Mouse (Mus musculus): ENCODE results near the gene Cnih4. TPM values are rescaled to one million over a fixed set of nuclear protein-coding genes. Genes with fewer than 3 reads are reported as not detected.

Gene Cnih4
- polyA plus RNA-seq (2016; fragmentation: Nextera tagmentation; extraction: Ambion mirVana), result 111 and 121 TPM in 2 replicates

DNA sequence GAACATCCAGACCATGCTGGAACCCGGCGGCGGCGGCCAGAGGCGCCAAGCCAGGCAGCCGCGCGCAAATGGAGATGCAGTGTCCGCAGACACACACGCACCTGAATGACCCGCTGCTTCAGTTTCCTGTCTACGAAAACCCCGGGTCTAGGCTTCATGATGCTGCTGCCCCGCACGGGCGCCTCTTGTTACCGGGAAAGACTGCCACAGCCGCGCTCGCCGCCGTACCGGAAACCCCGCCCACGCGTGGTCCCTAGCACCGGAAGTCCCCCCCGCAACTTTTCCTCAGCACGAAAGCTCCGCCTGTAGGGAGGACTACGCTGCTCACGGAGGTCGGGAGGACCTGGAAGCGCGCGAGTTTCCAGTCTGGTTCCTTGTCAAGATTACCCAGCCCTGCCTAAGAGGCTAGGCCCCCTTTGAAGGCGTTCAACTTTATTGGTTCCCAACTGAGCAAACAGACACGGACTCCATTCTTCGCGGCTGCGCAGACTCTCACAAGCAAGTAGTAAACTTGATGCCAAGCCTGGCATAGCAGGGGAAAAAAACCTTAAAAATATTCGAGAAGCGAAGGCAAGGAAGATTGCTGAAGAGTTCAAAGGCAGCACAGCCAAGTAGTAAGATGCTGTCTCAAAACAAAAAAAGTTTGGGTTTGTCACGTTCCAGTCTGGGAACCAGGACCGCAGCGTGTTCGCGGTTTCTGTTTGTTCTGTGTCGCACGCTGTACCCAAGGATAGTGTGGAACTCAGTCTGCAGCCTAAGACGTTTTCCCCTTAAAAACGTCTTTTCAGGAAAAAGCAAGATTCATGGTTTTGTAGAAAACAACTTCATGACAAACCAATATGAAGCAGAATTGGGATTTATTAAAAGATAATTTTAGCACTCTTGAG lies at the start of gene Cnih4, which contains the start of gene Nvl:
Cnih4 (plus strand) TSS at position 744 of the 887 bp plus-strand sequence.
Nvl (minus strand) TSS at position 255 of the 887 bp plus-strand sequence.
- Histone ChIP-seq H3K4me3 (peak within 1 kb of the TSS; percentile 79), H3K27ac (replicated peaks) (peak within 1 kb of the TSS; percentile 88), H3K9me3 (no peaks in the 10 kb centered on the region), H3K27me3 (replicated peaks; ENCODE audit: low read depth, poor library complexity, severe bottlenecking) (no peaks in the 10 kb centered on the region), H3K36me3 (replicated peaks) (peaks cover 30% of the 10 kb centered on the region), H3K4me1 (peaks cover 24% of the 10 kb centered on the region)
- DNase-seq (ENCODE audit: low spot score), result peak; percentile 96
- under 1% methylated on average over 52 of the region's 52 CpGs for WGBS

DNA sequence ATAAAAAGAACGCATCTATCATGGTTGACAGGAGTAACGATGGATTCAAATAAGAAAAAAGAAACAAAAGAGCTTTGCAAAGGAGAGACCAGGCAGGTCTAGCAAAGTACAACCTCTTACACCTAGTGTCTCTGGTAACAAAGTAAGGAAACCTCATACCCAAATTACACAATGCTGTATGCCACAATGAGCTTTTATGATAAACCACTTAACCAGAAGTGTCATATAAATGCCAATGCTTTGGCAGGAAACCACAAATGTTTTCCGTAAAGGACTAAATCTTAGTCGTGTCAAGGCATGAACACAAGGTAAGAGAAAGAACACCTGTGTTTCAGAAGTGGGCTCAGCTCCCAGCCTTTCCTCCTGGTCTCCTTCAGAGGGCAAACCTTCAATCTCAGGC lies 27.4 kb upstream of the Cnih4 start:
- H3K4me3 ChIP-seq, result no peak overlapping the region
- no peaks in the 10 kb centered on the region for H3K4me1 ChIP-seq
- 97% methylated on average over 4 of the region's 4 CpGs for WGBS
- no peaks in the 10 kb centered on the region for H3K9me3 ChIP-seq
- no peak overlapping the region for H3K27ac ChIP-seq (replicated peaks)
- no peak for DNase-seq (ENCODE audit: low spot score)
- H3K27me3 ChIP-seq (replicated peaks; ENCODE audit: low read depth, poor library complexity, severe bottlenecking), result no peaks in the 10 kb centered on the region
- peaks cover 100% of the 10 kb centered on the region for H3K36me3 ChIP-seq (replicated peaks)

DNA sequence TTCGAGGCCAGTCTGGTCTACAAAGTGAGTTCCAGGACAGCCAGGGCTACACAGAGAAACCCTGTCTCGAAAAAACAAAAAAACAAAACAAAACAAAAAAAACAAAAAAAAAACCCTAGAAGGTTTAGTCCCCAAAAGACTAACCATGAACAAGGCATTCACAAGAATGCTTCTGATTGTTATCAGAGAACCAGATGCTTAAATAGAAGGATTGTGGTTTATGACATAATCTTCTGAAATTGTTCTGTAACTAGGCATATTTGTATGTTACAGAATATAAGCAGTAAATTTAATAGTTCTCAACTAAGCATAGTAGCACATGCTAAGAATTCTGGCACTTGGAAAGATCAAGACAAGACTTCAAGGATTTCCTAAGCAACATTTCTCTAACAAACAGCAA lies 20.3 kb upstream of the Cnih4 start:
- Histone ChIP-seq H3K9me3 (no peaks in the 10 kb centered on the region), H3K27me3 (replicated peaks; ENCODE audit: low read depth, poor library complexity, severe bottlenecking) (no peaks in the 10 kb centered on the region), H3K4me1 (no peaks in the 10 kb centered on the region), H3K36me3 (replicated peaks) (peaks cover 100% of the 10 kb centered on the region), H3K4me3 (no peak overlapping the region), H3K27ac (replicated peaks) (no peak overlapping the region)
- WGBS, result 93% methylated on average over 2 of the region's 2 CpGs
- no peak for DNase-seq (ENCODE audit: low spot score)

DNA sequence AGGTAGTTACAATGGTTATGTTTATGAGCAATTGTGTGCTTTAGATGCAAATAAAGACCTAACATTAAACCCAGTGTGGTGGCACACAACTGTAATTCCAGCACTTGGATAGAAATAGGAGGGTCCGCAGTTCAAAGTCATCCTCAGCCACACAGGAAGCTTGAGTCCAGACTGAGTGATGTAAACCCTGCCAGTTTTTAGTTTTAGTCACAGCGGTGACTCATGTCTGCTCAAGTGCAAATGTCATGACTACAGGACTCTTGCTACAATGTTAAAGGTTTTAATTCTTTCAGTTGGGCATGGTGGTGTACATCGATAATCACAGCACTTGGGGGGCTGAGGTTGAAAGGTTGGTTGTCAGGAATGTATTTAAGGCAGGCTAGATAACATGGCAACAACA lies 18.6 kb upstream of the Cnih4 start:
- Histone ChIP-seq H3K36me3 (replicated peaks) (peaks cover 100% of the 10 kb centered on the region), H3K27me3 (replicated peaks; ENCODE audit: low read depth, poor library complexity, severe bottlenecking) (no peaks in the 10 kb centered on the region), H3K9me3 (no peaks in the 10 kb centered on the region), H3K4me3 (no peak overlapping the region), H3K4me1 (no peaks in the 10 kb centered on the region), H3K27ac (replicated peaks) (no peak overlapping the region)
- 99% methylated on average over 3 of the region's 3 CpGs for WGBS
- DNase-seq (ENCODE audit: low spot score), result no peak

DNA sequence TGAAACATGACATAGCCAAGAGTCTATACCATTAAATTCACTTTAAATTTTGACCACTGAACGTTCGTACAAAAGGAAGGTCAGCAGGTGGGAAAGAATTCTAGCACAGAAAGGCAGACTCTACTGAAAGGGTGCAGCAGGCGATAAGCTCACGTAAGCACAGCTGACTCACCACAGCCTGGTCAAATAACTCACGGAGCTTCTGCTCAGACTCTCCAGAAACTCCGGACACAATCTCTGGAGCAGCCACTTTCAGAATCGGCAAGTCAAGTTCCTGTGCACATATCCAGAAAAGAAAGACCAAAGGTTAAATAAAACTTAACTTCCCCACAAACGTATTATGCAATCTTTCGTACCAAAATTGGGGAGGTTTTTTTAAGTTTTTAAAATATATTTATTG lies 17.7 kb upstream of the Cnih4 start:
- Histone ChIP-seq H3K27me3 (replicated peaks; ENCODE audit: low read depth, poor library complexity, severe bottlenecking) (no peaks in the 10 kb centered on the region), H3K9me3 (no peaks in the 10 kb centered on the region), H3K27ac (replicated peaks) (no peak overlapping the region), H3K36me3 (replicated peaks) (peaks cover 99% of the 10 kb centered on the region), H3K4me3 (no peak overlapping the region), H3K4me1 (no peaks in the 10 kb centered on the region)
- DNase-seq (ENCODE audit: low spot score), result no peak
- WGBS, result 92% methylated on average over 9 of the region's 9 CpGs

DNA sequence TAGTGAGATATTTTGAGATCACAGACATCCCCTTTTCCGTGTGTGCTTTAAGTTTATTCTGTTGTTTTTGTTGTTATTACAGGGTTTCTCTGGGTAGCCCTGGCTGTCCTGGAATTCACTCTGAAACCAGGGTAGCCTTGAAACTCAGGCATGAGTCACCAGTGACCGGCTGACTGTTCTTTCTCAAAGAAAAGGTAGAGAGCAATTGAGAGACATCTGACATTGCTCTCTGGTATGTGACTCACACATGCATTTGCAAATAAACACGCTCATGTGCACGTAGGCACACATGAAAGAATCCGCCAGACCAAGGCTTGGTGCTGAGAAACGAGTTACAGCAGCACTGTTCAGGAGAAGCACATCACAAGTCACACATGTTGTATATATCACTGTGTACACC lies 12.6 kb upstream of the Cnih4 start:
- 97% methylated on average over 6 of the region's 6 CpGs for WGBS

DNA sequence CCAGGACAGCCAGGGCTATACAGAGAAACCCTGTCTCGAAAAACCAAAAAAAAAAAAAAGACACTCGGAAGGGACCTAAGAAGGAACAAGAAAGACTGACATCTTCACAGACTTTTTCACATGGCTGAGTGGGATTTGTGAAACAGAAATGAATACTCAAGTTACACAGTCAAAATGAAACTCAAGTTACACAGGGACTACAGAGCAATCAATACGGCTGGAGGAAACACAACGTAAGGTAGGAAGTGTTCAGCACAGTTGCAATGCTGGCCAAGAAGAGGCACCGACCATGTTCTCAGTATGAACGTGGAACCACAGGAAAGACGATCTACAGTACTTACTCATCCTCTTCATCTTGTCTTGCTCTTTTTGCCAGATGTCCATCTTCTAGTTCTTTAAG lies 5.8 kb upstream of the Cnih4 start:
- Histone ChIP-seq H3K27me3 (replicated peaks; ENCODE audit: low read depth, poor library complexity, severe bottlenecking) (no peaks in the 10 kb centered on the region), H3K4me3 (no peak overlapping the region), H3K9me3 (no peaks in the 10 kb centered on the region), H3K4me1 (peaks cover 9% of the 10 kb centered on the region), H3K27ac (replicated peaks) (no peak overlapping the region), H3K36me3 (replicated peaks) (peaks cover 81% of the 10 kb centered on the region)
- 90% methylated on average over 7 of the region's 7 CpGs for WGBS
- DNase-seq (ENCODE audit: low spot score), result no peak

More for the DNA sequence above, 12.6 kb upstream of the Cnih4 start:
- Histone ChIP-seq H3K4me1 (no peaks in the 10 kb centered on the region), H3K9me3 (no peaks in the 10 kb centered on the region), H3K4me3 (no peak overlapping the region), H3K36me3 (replicated peaks) (peaks cover 95% of the 10 kb centered on the region), H3K27me3 (replicated peaks; ENCODE audit: low read depth, poor library complexity, severe bottlenecking) (no peaks in the 10 kb centered on the region), H3K27ac (replicated peaks) (no peak overlapping the region)
- no peak for DNase-seq (ENCODE audit: low spot score)

DNA sequence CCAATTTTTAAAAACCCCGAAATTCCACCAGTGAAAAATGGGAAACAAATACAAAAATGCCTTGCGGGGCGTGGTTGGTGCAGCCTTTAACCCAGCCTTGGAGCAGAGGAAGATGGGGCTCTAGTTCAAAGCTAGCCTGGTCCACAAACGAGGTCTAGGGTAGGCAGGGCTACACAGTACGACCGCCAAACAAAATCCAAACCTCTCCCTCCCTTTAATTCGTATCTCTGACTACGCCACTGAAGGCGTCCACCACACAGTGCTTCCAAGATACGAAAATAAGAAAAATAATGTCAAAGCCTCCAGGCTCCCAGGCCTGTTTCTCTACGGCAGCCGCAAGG lies 914 bp upstream of the Cnih4 start:
- under 1% methylated on average over 12 of the region's 12 CpGs for WGBS
- Histone ChIP-seq H3K9me3 (no peaks in the 10 kb centered on the region), H3K4me3 (peak overlapping the region; percentile 79), H3K4me1 (peaks cover 24% of the 10 kb centered on the region), H3K36me3 (replicated peaks) (peaks cover 36% of the 10 kb centered on the region), H3K27ac (replicated peaks) (peak overlapping the region; percentile 88), H3K27me3 (replicated peaks; ENCODE audit: low read depth, poor library complexity, severe bottlenecking) (no peaks in the 10 kb centered on the region)
- DNase-seq (ENCODE audit: low spot score), result no peak

DNA sequence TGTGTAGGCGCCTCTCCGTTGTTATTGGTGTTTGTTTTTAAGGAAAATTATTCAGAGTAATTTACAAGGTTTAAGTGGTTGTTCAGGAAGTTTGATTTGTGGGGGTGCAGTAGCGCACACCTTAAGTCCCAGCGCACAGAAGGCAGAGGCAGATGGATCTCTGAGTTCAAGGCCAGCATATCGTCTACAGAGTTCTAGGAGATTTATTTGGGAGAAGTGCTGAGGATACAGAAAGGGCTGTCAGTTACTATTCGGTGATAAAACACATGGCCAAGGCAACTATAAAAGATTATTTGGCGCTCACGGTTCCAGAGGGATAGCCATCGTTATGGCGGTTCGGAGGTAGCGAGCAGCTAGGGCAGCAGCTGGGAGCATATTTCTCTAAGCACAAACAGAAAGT lies 473 bp downstream of the Cnih4 start:
- H3K9me3 ChIP-seq, result no peaks in the 10 kb centered on the region
- peaks cover 22% of the 10 kb centered on the region for H3K36me3 ChIP-seq (replicated peaks)
- DNase-seq (ENCODE audit: low spot score), result no peak
- peaks cover 24% of the 10 kb centered on the region for H3K4me1 ChIP-seq
- WGBS, result 20% methylated on average over 12 of the region's 12 CpGs
- no peaks in the 10 kb centered on the region for H3K27me3 ChIP-seq (replicated peaks; ENCODE audit: low read depth, poor library complexity, severe bottlenecking)
- peak overlapping the region; percentile 88 for H3K27ac ChIP-seq (replicated peaks)
- H3K4me3 ChIP-seq, result peak overlapping the region; percentile 79

DNA sequence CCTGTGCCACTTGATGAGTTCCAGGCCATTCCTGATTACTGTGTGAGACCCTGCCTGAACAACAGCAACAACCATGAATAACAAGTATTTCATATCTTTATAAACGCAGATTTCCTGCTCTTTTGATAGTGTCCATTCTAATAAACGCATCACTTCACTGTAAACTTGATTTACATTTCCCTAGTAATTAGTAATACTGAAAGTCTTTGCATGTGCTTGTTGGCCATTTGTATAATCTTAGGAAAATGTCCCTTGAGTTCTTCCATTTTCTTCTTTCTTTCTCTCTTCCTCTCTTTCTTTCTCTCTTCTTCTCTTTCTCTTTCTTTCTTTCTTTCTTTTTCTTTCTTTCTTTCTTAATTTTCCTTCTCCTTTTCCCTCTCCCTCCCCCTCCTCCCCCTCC lies 1.7 kb downstream of the Cnih4 start:
- Histone ChIP-seq H3K27ac (replicated peaks) (no peak overlapping the region), H3K9me3 (no peaks in the 10 kb centered on the region), H3K36me3 (replicated peaks) (peaks cover 10% of the 10 kb centered on the region), H3K4me3 (peak overlapping the region; percentile 79; the same call in 1 of the 2 replicates), H3K4me1 (peaks cover 24% of the 10 kb centered on the region), H3K27me3 (replicated peaks; ENCODE audit: low read depth, poor library complexity, severe bottlenecking) (no peaks in the 10 kb centered on the region)
- 88% methylated on average over 2 of the region's 2 CpGs for WGBS
- no peak for DNase-seq (ENCODE audit: low spot score)

DNA sequence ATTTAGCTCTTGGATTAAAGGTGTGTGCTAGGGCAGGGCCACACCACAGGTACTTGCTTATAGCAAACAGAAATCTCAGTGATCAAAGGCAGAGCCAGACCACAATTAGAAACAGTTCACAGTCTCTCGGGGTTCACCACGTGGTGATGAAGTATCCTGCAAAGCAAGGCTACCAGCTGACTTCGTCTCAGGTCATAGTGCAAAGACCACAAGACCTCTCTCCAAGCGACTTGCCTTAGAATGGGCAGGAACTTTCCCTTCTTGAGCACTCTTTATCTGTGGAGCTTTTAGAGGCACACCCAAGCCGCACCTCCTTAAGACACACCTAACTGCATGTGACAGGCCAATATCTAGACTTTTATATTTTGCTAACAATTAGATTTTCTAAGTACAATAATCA lies 4.0 kb downstream of the Cnih4 start:
- H3K27me3 ChIP-seq (replicated peaks; ENCODE audit: low read depth, poor library complexity, severe bottlenecking), result no peaks in the 10 kb centered on the region
- no peak for DNase-seq (ENCODE audit: low spot score)
- H3K36me3 ChIP-seq (replicated peaks), result peaks cover 3% of the 10 kb centered on the region; the same call in 1 of the 2 replicates
- H3K9me3 ChIP-seq, result no peaks in the 10 kb centered on the region
- H3K27ac ChIP-seq (replicated peaks), result no peak overlapping the region
- no peak overlapping the region for H3K4me3 ChIP-seq
- WGBS, result 61% methylated on average over 5 of the region's 5 CpGs
- H3K4me1 ChIP-seq, result peaks cover 27% of the 10 kb centered on the region

DNA sequence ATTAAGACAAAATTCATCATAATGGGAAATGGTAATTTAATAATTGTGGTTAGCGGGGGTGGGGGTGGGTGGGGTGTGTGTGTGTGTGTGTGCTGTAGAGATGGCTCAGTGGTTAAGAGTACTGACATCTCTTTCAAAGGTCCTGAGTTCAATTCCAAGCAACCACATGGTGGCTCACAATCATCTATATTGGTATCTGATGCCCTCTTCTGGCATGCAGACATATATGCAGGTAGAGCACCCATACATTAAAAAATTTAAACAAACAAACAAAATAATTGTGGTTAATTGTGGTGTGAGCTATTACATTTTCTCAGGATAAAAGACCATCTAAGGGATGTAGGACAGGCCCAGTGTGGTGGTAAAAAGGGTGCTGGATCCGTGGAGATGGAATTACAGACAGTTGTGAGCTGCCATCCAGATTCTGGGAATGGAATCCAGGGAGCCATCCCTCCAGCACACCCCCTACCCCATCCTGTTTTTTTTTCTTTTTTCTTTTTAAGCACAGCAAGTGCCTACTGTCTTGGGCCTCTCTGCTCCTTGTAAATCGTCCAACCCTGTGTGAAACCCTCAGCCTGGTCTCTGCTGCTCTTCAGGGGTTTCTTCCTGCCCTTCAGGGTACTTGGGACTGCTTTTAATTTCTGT lies 5.0 kb downstream of the Cnih4 start:
- Histone ChIP-seq H3K4me1 (peaks cover 27% of the 10 kb centered on the region), H3K4me3 (no peak overlapping the region), H3K27ac (replicated peaks) (no peak overlapping the region), H3K27me3 (replicated peaks; ENCODE audit: low read depth, poor library complexity, severe bottlenecking) (no peaks in the 10 kb centered on the region), H3K36me3 (replicated peaks) (peaks cover 13% of the 10 kb centered on the region), H3K9me3 (no peaks in the 10 kb centered on the region)
- WGBS, result 81% methylated on average over 3 of the region's 3 CpGs
- DNase-seq (ENCODE audit: low spot score), result no peak

DNA sequence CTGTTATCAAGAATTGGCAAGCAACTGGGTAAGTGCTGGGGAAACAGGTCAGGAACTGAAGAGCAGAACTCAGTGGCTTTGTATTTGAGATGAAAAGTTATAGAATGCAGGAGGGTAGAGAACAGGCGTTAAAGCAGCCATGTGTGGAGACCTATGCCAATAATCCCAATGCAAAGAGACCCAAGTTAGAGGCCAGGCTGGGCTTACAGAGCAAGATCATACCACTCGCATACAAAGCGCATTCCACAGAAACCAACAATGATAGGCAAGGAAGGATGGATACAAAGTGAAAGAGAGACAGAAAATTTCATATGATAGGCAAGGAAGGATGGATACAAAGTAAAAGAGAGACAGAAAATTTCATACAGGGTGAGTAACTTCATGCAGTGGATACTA lies 5.9 kb downstream of the Cnih4 start:
- 74% methylated on average over 3 of the region's 3 CpGs for WGBS
- Histone ChIP-seq H3K4me1 (peaks cover 21% of the 10 kb centered on the region), H3K27ac (replicated peaks) (0 out of 2 replicates have a peak overlapping the region, but pooled peaks have one; percentile 95), H3K27me3 (replicated peaks; ENCODE audit: low read depth, poor library complexity, severe bottlenecking) (no peaks in the 10 kb centered on the region), H3K36me3 (replicated peaks) (peaks cover 22% of the 10 kb centered on the region), H3K9me3 (no peaks in the 10 kb centered on the region), H3K4me3 (peak overlapping the region; percentile 98)
- DNase-seq (ENCODE audit: low spot score), result no peak

Data from embryonic facial prominence, embryonic 10.5 days (tissue).